Mouse (Mus musculus) embryo, embryonic 10 days (tissue): Measurements from ENCODE around the gene Gpr4.
A peak's percentile ranks its signal among the peaks of the same experiment; 100 is the strongest.

Experiments
- DNase-seq: peaks from one replicate; pipeline ENCODE4 v3.0.0-alpha.2; 2015; ENCODE audit warnings: low spot score

The Gpr4 gene

GRCm38 (mm10) chr7:19194676-19195075, 17.7 kb upstream of the Gpr4 start:
- DNase-seq: no peak

- peak; percentile 35 for DNase-seq
Measured at GRCm38 (mm10) chr7:19196676-19197075, 15.7 kb upstream of the Gpr4 start.

- DNase-seq: peak; percentile 33
Measured at GRCm38 (mm10) chr7:19197985-19198384, 14.4 kb upstream of the Gpr4 start.

- no peak for DNase-seq
Measured at GRCm38 (mm10) chr7:19201660-19202059, 10.7 kb upstream of the Gpr4 start.

- DNase-seq: no peak
Measured at GRCm38 (mm10) chr7:19202065-19202850, 10.1 kb upstream of the Gpr4 start.

- no peak for DNase-seq
Measured at GRCm38 (mm10) chr7:19208201-19208910, 4.0 kb upstream of the Gpr4 start.

GRCm38 (mm10) chr7:19208944-19209472, 3.3 kb upstream of the Gpr4 start:
- DNase-seq: peak; percentile 67

- no peak for DNase-seq
Measured at GRCm38 (mm10) chr7:19209494-19209893, 2.8 kb upstream of the Gpr4 start.

- DNase-seq: no peak
Measured at GRCm38 (mm10) chr7:19210010-19210409, 2.3 kb upstream of the Gpr4 start.

- DNase-seq: no peak
Measured at GRCm38 (mm10) chr7:19211041-19211675, 1.2 kb upstream of the Gpr4 start.

GRCm38 (mm10) chr7:19213385-19213784, 1.0 kb downstream of the Gpr4 start:
- no peak for DNase-seq

- DNase-seq: no peak
Measured at GRCm38 (mm10) chr7:19214369-19214768, 2.0 kb downstream of the Gpr4 start.

- DNase-seq: no peak
Measured at GRCm38 (mm10) chr7:19214940-19215339, 2.6 kb downstream of the Gpr4 start.

- peak; percentile 27 for DNase-seq
Measured at GRCm38 (mm10) chr7:19217492-19217891, 5.2 kb downstream of the Gpr4 start.

- DNase-seq: peak; percentile 32
Measured at GRCm38 (mm10) chr7:19217944-19218343, 5.6 kb downstream of the Gpr4 start.

GRCm38 (mm10) chr7:19220061-19220460, 7.7 kb downstream of the Gpr4 start:
- DNase-seq: no peak

GRCm38 (mm10) chr7:19222189-19222588, 9.9 kb downstream of the Gpr4 start:
- no peak for DNase-seq

GRCm38 (mm10) chr7:19222875-19223274, 10.5 kb downstream of the Gpr4 start:
- DNase-seq: no peak

- no peak for DNase-seq
Measured at GRCm38 (mm10) chr7:19224933-19225332, 12.6 kb downstream of the Gpr4 start.

- peak; percentile 58 for DNase-seq
Measured at GRCm38 (mm10) chr7:19226817-19227797, 14.8 kb downstream of the Gpr4 start.
